Mouse (Mus musculus): Measurements from ENCODE around the gene Prkn. TPM values are rescaled to one million over a fixed set of nuclear protein-coding genes. Genes with fewer than 3 reads are reported as not detected.

The Prkn gene
- total and polyA plus RNA-seq, 3 experiments: 0.39 to 0.50 TPM; not detected in 1

DNA sequence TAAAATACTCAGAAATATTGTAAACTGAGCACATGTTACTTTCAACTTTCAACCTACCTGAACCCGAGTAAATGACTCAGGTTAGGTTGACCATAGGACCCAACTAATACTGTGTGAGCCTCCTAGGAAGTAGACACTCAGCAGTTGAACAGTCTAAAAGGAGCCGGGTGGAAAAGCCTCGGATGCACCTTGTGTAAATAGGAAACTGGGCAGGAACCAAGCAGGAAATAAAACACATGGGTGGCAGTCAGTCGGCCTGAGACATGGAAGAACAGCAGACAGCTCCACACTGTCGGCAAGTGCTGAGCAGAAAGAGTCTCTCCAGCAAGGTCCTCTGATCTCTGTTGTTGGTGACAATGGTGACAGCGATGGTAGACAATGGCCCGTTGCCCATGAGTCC, 676.0 kb downstream of the Prkn start:
- H3K9me3 ChIP-seq (replicated peaks; ENCODE audit: insufficient read depth, low read length): no peaks in the 10 kb centered on the region
- DNase-seq (ENCODE audit: low read depth, low spot score): no peak
- no peaks in the 10 kb centered on the region for H3K4me1 ChIP-seq (ENCODE audit: control insufficient read depth in 1 of 2, insufficient read depth in 2 of 2, low read length in 2 of 2)
- H3K27ac ChIP-seq (ENCODE audit: control insufficient read depth, low read depth, low read length): no peak overlapping the region
- H3K79me2 ChIP-seq (ENCODE audit: control insufficient read depth, insufficient read depth, low read length, poor library complexity): no peaks in the 10 kb centered on the region
- TF ChIP-seq GATA1 (IDR thresholded peaks at IDR 0.05; ENCODE audit: low read depth, low read length) (no peak), EP300 (IDR thresholded peaks at IDR 0.05; ENCODE audit: low read depth in 1 of 2, low read length in 2 of 2) (no peak), NRF1 (IDR thresholded peaks at IDR 0.05; ENCODE audit: insufficient read depth, low read depth, low read length, poor library complexity, severe bottlenecking) (no peak), ELF1 (IDR thresholded peaks at IDR 0.05; ENCODE audit: low read depth, low read length) (no peak), POLR2A (IDR thresholded peaks at IDR 0.05; ENCODE audit: control insufficient read depth in 1 of 2, insufficient read depth in 1 of 2, low read depth in 1 of 2, low read length in 2 of 2, poor library complexity in 1 of 2) (no peak)
- no peak overlapping the region for H3K4me3 ChIP-seq (ENCODE audit: control insufficient read depth in 1 of 2, insufficient read depth in 1 of 2, low read depth in 2 of 2, low read length in 2 of 2)
- H3K9ac ChIP-seq (ENCODE audit: control insufficient read depth, low read depth, low read length, poor library complexity, severe bottlenecking): no peak overlapping the region
- H3K27me3 ChIP-seq (ENCODE audit: control insufficient read depth in 1 of 2, insufficient read depth in 2 of 2, low read length in 2 of 2): no peaks in the 10 kb centered on the region; a peak in 1 of 4 replicates
- no peaks in the 10 kb centered on the region for H3K36me3 ChIP-seq (ENCODE audit: control insufficient read depth in 1 of 2, insufficient read depth in 2 of 2, low read length in 2 of 2)

DNA sequence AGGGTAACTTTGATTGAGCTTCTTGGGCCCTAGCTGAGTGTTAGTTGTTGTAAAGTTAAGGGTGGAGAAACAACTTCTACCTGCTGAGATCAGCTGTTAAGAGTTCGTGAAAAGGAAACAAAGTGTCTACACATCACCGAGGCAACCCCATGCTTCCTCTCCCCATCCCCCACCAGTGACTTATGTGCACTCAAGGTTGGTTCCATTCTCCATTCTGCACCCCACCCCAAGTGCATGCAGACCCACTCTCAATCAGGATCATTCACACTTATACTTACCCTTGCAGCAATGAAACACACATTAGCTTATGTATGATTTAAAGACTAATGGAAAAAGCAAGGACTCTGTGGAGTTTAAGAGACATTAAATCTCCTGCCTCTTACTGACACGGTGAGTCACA, 691.9 kb downstream of the Prkn start:
- H3K27me3 ChIP-seq (ENCODE audit: control insufficient read depth in 1 of 2, insufficient read depth in 2 of 2, low read length in 2 of 2): no peaks in the 10 kb centered on the region
- H3K4me1 ChIP-seq (ENCODE audit: control insufficient read depth in 1 of 2, insufficient read depth in 2 of 2, low read length in 2 of 2): no peaks in the 10 kb centered on the region
- H3K4me3 ChIP-seq (ENCODE audit: control insufficient read depth in 1 of 2, insufficient read depth in 1 of 2, low read depth in 2 of 2, low read length in 2 of 2): no peak overlapping the region
- no peaks in the 10 kb centered on the region for H3K79me2 ChIP-seq (ENCODE audit: control insufficient read depth, insufficient read depth, low read length, poor library complexity)
- no peak overlapping the region for H3K9ac ChIP-seq (ENCODE audit: control insufficient read depth, low read depth, low read length, poor library complexity, severe bottlenecking)
- H3K9me3 ChIP-seq (replicated peaks; ENCODE audit: insufficient read depth, low read length): no peaks in the 10 kb centered on the region
- TF ChIP-seq SMC3 (IDR thresholded peaks at IDR 0.05; ENCODE audit: low read depth, low read length) (no peak), ELF1 (IDR thresholded peaks at IDR 0.05; ENCODE audit: low read depth, low read length) (no peak), CHD1 (IDR thresholded peaks at IDR 0.05; ENCODE audit: low read depth, low read length) (no peak), ZNF384 (IDR thresholded peaks at IDR 0.05; ENCODE audit: low read depth, low read length) (no peak), ZC3H11A (IDR thresholded peaks at IDR 0.05; ENCODE audit: low read depth, low read length) (no peak), SIN3A (IDR thresholded peaks at IDR 0.05; ENCODE audit: low read length) (no peak), JUND (IDR thresholded peaks at IDR 0.05; ENCODE audit: low read depth, low read length) (no peak), MYB (IDR thresholded peaks at IDR 0.05; ENCODE audit: low read depth, low read length) (no peak), E2F4 (IDR thresholded peaks at IDR 0.05; ENCODE audit: borderline replicate concordance, low read depth, low read length) (no peak), RAD21 (IDR thresholded peaks at IDR 0.05; ENCODE audit: low read depth, low read length) (no peak), HCFC1 (IDR thresholded peaks at IDR 0.05; ENCODE audit: low read depth, low read length) (no peak), POLR2A (IDR thresholded peaks at IDR 0.05; ENCODE audit: control insufficient read depth in 1 of 2, insufficient read depth in 1 of 2, low read depth in 1 of 2, low read length in 2 of 2, poor library complexity in 1 of 2) (no peak), BHLHE40 (IDR thresholded peaks at IDR 0.05; ENCODE audit: borderline replicate concordance, low read depth, low read length) (no peak), UBTF (IDR thresholded peaks at IDR 0.05; ENCODE audit: borderline replicate concordance, insufficient read depth, low read depth, low read length) (no peak)
- no peaks in the 10 kb centered on the region for H3K36me3 ChIP-seq (ENCODE audit: control insufficient read depth in 1 of 2, insufficient read depth in 2 of 2, low read length in 2 of 2)
- no peak for DNase-seq (ENCODE audit: low read depth, low spot score)
- no peak overlapping the region for H3K27ac ChIP-seq (ENCODE audit: control insufficient read depth, low read depth, low read length)

Data from MEL (cell line).